Mouse (Mus musculus): ENCODE data around the gene Klf7. TPM values are rescaled to one million over a fixed set of nuclear protein-coding genes. Genes with fewer than 3 reads are reported as not detected.
A peak's percentile ranks its signal among the peaks of the same experiment; 100 is the strongest.

Klf7 gene
- polyA plus RNA-seq, 1 experiment from 2014 or later: 84.5 TPM

GRCm38 (mm10) chr1:64081217-64081616, 40.9 kb downstream of the Klf7 start:
- Histone ChIP-seq H3K4me1 (replicated peaks) (peaks cover 52% of the 10 kb centered on the region), H3K4me3 (replicated peaks) (no peak overlapping the region), H3K27me3 (no peaks in the 10 kb centered on the region), H3K4me2 (replicated peaks) (no peak overlapping the region), H3K9me3 (no peaks in the 10 kb centered on the region), H3K27ac (no peak overlapping the region), H3K9ac (replicated peaks) (no peak overlapping the region), H3K36me3 (peaks cover 29% of the 10 kb centered on the region)
- ATAC-seq: no peak
- WGBS: 61% methylated on average over 2 of the region's 2 CpGs

- no peak overlapping the region for H3K4me3 ChIP-seq (replicated peaks)
- no peak for ATAC-seq
- peaks cover 31% of the 10 kb centered on the region for H3K36me3 ChIP-seq
- H3K9me3 ChIP-seq: no peaks in the 10 kb centered on the region
- no peak overlapping the region for H3K9ac ChIP-seq (replicated peaks)
- H3K4me1 ChIP-seq (replicated peaks): peaks cover 47% of the 10 kb centered on the region
- H3K4me2 ChIP-seq (replicated peaks): no peak overlapping the region
- no peak overlapping the region for H3K27ac ChIP-seq
- H3K27me3 ChIP-seq: no peaks in the 10 kb centered on the region
- 91% methylated on average over 2 of the region's 2 CpGs for WGBS
Measured at GRCm38 (mm10) chr1:64080263-64080662, 41.8 kb downstream of the Klf7 start.

- Histone ChIP-seq H3K4me3 (replicated peaks) (no peak overlapping the region), H3K27me3 (no peaks in the 10 kb centered on the region), H3K4me2 (replicated peaks) (no peak overlapping the region), H3K9ac (replicated peaks) (no peak overlapping the region), H3K4me1 (replicated peaks) (peaks cover 50% of the 10 kb centered on the region), H3K36me3 (peaks cover 33% of the 10 kb centered on the region), H3K27ac (no peak overlapping the region; the same call in 1 of the 2 replicates), H3K9me3 (no peaks in the 10 kb centered on the region)
- peak; percentile 28 for ATAC-seq
- 81% methylated on average over 20 of the region's 20 CpGs for WGBS
Measured at GRCm38 (mm10) chr1:64078747-64079211, 43.3 kb downstream of the Klf7 start.

GRCm38 (mm10) chr1:64078011-64078746, 43.9 kb downstream of the Klf7 start:
- H3K4me1 ChIP-seq (replicated peaks): peaks cover 48% of the 10 kb centered on the region
- H3K4me3 ChIP-seq (replicated peaks): no peak overlapping the region
- H3K9ac ChIP-seq (replicated peaks): no peak overlapping the region
- no peak overlapping the region for H3K27ac ChIP-seq
- no peaks in the 10 kb centered on the region for H3K9me3 ChIP-seq
- H3K27me3 ChIP-seq: no peaks in the 10 kb centered on the region
- no peak for ATAC-seq
- 74% methylated on average over 9 of the region's 9 CpGs for WGBS
- peaks cover 33% of the 10 kb centered on the region for H3K36me3 ChIP-seq
- no peak overlapping the region for H3K4me2 ChIP-seq (replicated peaks)

- Histone ChIP-seq H3K27me3 (no peaks in the 10 kb centered on the region), H3K9me3 (no peaks in the 10 kb centered on the region), H3K4me3 (replicated peaks) (no peak overlapping the region), H3K4me1 (replicated peaks) (peaks cover 60% of the 10 kb centered on the region), H3K27ac (peak overlapping the region; percentile 44; the same call in 1 of the 2 replicates), H3K4me2 (replicated peaks) (no peak overlapping the region), H3K9ac (replicated peaks) (no peak overlapping the region), H3K36me3 (peaks cover 32% of the 10 kb centered on the region)
- 54% methylated on average over 5 of the region's 5 CpGs for WGBS
- peak; percentile 53; the same call in 1 of the 2 replicates for ATAC-seq
Measured at GRCm38 (mm10) chr1:64074051-64074450, 48.0 kb downstream of the Klf7 start.

GRCm38 (mm10) chr1:64070947-64071346, 51.1 kb downstream of the Klf7 start:
- no peak for ATAC-seq
- no peak overlapping the region for H3K27ac ChIP-seq
- no peak overlapping the region for H3K4me3 ChIP-seq (replicated peaks)
- H3K36me3 ChIP-seq: peaks cover 4% of the 10 kb centered on the region; the same call in 1 of the 2 replicates
- peaks cover 73% of the 10 kb centered on the region for H3K4me1 ChIP-seq (replicated peaks)
- no peak overlapping the region for H3K4me2 ChIP-seq (replicated peaks)
- no peak overlapping the region for H3K9ac ChIP-seq (replicated peaks)
- H3K9me3 ChIP-seq: no peaks in the 10 kb centered on the region
- no peaks in the 10 kb centered on the region for H3K27me3 ChIP-seq
- WGBS: 62% methylated on average over 2 of the region's 2 CpGs

- no peak overlapping the region for H3K4me3 ChIP-seq (replicated peaks)
- peak overlapping the region; percentile 40 for H3K4me2 ChIP-seq (replicated peaks)
- peak; percentile 99 for ATAC-seq
- H3K36me3 ChIP-seq: no peaks in the 10 kb centered on the region
- H3K27ac ChIP-seq: peak overlapping the region; percentile 89
- no peaks in the 10 kb centered on the region for H3K27me3 ChIP-seq
- WGBS: 9% methylated on average over 10 of the region's 10 CpGs
- peak overlapping the region; percentile 10; the same call in 1 of the 2 replicates for H3K9ac ChIP-seq (replicated peaks)
- H3K4me1 ChIP-seq (replicated peaks): peaks cover 96% of the 10 kb centered on the region
- no peaks in the 10 kb centered on the region for H3K9me3 ChIP-seq
Measured at GRCm38 (mm10) chr1:64066320-64067254, 55.5 kb downstream of the Klf7 start.

GRCm38 (mm10) chr1:64061488-64061887, 60.6 kb downstream of the Klf7 start:
- Histone ChIP-seq H3K4me1 (replicated peaks) (peaks cover 89% of the 10 kb centered on the region), H3K9me3 (no peaks in the 10 kb centered on the region), H3K4me2 (replicated peaks) (peak overlapping the region; percentile 38), H3K27ac (peak overlapping the region; percentile 96), H3K36me3 (peaks cover 7% of the 10 kb centered on the region; the same call in 1 of the 2 replicates), H3K27me3 (no peaks in the 10 kb centered on the region), H3K4me3 (replicated peaks) (no peak overlapping the region), H3K9ac (replicated peaks) (peak overlapping the region; percentile 54)
- 36% methylated on average over 10 of the region's 10 CpGs for WGBS
- ATAC-seq: no peak

- 18% methylated on average over 9 of the region's 9 CpGs for WGBS
- Histone ChIP-seq H3K4me1 (replicated peaks) (peaks cover 89% of the 10 kb centered on the region), H3K9ac (replicated peaks) (peak overlapping the region; percentile 54), H3K27me3 (no peaks in the 10 kb centered on the region), H3K4me3 (replicated peaks) (no peak overlapping the region), H3K9me3 (no peaks in the 10 kb centered on the region), H3K4me2 (replicated peaks) (peak overlapping the region; percentile 38), H3K27ac (peak overlapping the region; percentile 96), H3K36me3 (peaks cover 7% of the 10 kb centered on the region; the same call in 1 of the 2 replicates)
- ATAC-seq: peak; percentile 71
Measured at GRCm38 (mm10) chr1:64060699-64061454, 61.2 kb downstream of the Klf7 start.

GRCm38 (mm10) chr1:64060116-64060515, 62.0 kb downstream of the Klf7 start:
- 53% methylated on average over 7 of the region's 7 CpGs for WGBS
- peaks cover 89% of the 10 kb centered on the region for H3K4me1 ChIP-seq (replicated peaks)

GRCm38 (mm10) chr1:64056541-64056940, 65.5 kb downstream of the Klf7 start:
- Histone ChIP-seq H3K36me3 (peaks cover 7% of the 10 kb centered on the region; the same call in 1 of the 2 replicates), H3K27ac (peak overlapping the region; percentile 53), H3K4me3 (replicated peaks) (no peak overlapping the region), H3K27me3 (no peaks in the 10 kb centered on the region), H3K4me1 (replicated peaks) (peaks cover 56% of the 10 kb centered on the region), H3K4me2 (replicated peaks) (no peak overlapping the region), H3K9me3 (no peaks in the 10 kb centered on the region), H3K9ac (replicated peaks) (no peak overlapping the region)
- 92% methylated on average over 2 of the region's 2 CpGs for WGBS
- no peak for ATAC-seq

More at GRCm38 (mm10) chr1:64060116-64060515, 62.0 kb downstream of the Klf7 start:
- peaks cover 7% of the 10 kb centered on the region; the same call in 1 of the 2 replicates for H3K36me3 ChIP-seq
- H3K27ac ChIP-seq: peak overlapping the region; percentile 96
- peak overlapping the region; percentile 38 for H3K4me2 ChIP-seq (replicated peaks)
- H3K4me3 ChIP-seq (replicated peaks): no peak overlapping the region
- H3K9me3 ChIP-seq: no peaks in the 10 kb centered on the region
- peak overlapping the region; percentile 54 for H3K9ac ChIP-seq (replicated peaks)
- H3K27me3 ChIP-seq: no peaks in the 10 kb centered on the region
- no peak for ATAC-seq

Data from midbrain, embryonic 13.5 days (tissue).